Mouse (Mus musculus) urinary bladder, adult 2 months (tissue): ENCODE measurements around the gene Nat8f1. TPM values are rescaled to one million over a fixed set of nuclear protein-coding genes. Genes with fewer than 3 reads are reported as not detected.

Experiments
- polyA plus RNA-seq: library from polyadenylated mRNA; depleted of rRNA; stranded (reverse); fragments of >200 nt; gene quantifications from 2 replicates; pipeline ENCODE4 v1.2.3, GENCODE M21; 2012; rRNA removed

Nat8f1 gene
- polyA plus RNA-seq, 1 experiment, result 17.4 TPM

Other genes with a start within 250 kb of the Nat8f1 start
- gene Nat8f7, start 202.5 kb downstream of the Nat8f1 start, polyA plus RNA-seq, result 2.1 and 3.8 TPM in 2 replicates
- 11.4 and 11.6 TPM in 2 replicates for gene Nat8f3, start 149.9 kb downstream of the Nat8f1 start, polyA plus RNA-seq
- 1.2 TPM in 2 replicates for gene Nat8f6, start 94.7 kb downstream of the Nat8f1 start, polyA plus RNA-seq
- 1.3 and 1.4 TPM in 2 replicates for gene Nat8f5, start 94.7 kb downstream of the Nat8f1 start, polyA plus RNA-seq
- 1.5 and 2.0 TPM in 2 replicates for gene Nat8, start 83.6 kb downstream of the Nat8f1 start, polyA plus RNA-seq
- gene Nat8f2, start 46.5 kb downstream of the Nat8f1 start, polyA plus RNA-seq, result 0.03 and 0.09 TPM in 2 replicates
- gene Nat8f4, start 10.8 kb downstream of the Nat8f1 start, polyA plus RNA-seq, result 3.1 and 3.7 TPM in 2 replicates
- gene Tprkb, start 3.8 kb downstream of the Nat8f1 start, polyA plus RNA-seq, result 34.5 and 35.2 TPM in 2 replicates
- gene Dusp11, start 46.0 kb upstream of the Nat8f1 start, polyA plus RNA-seq, result 80.6 and 95.1 TPM in 2 replicates
- not detected in 2 replicates for gene Figla, start 100.5 kb upstream of the Nat8f1 start, polyA plus RNA-seq
- gene Add2, start 113.0 kb upstream of the Nat8f1 start, polyA plus RNA-seq, result 3.4 and 4.8 TPM in 2 replicates